Mouse (Mus musculus) left cerebral cortex, adult 8-10 months (tissue): Measurements from ENCODE around the gene Wdsub1. TPM values are rescaled to one million over a fixed set of nuclear protein-coding genes. Genes with fewer than 3 reads are reported as not detected.
A peak's percentile ranks its signal among the peaks of the same experiment; 100 is the strongest.

Source experiments
- DNase-seq, 2 experiments: peaks; one replicate each; pipeline ENCODE4 v3.0.0; 2022; ENCODE audit warnings: low spot score in 2 of 2
- total RNA-seq, 4 experiments: library from RNA; stranded (reverse); gene quantifications; 2 replicates each; pipeline ENCODE4 v1.2.4; 2022

Gene Wdsub1
- total RNA-seq, 4 experiments from 2014 or later: 15.4 to 19.4 (median 16.9) TPM

GRCm38 (mm10) chr2:59841944-59842343 is 40.4 kb downstream of the Wdsub1 start:
- no peak for DNase-seq

GRCm38 (mm10) chr2:59841189-59841939 is 41.0 kb downstream of the Wdsub1 start:
- DNase-seq: no peak

- DNase-seq: no peak
These were observed 42.2 kb downstream of the Wdsub1 start for GRCm38 (mm10) chr2:59840191-59840590.

DNA sequence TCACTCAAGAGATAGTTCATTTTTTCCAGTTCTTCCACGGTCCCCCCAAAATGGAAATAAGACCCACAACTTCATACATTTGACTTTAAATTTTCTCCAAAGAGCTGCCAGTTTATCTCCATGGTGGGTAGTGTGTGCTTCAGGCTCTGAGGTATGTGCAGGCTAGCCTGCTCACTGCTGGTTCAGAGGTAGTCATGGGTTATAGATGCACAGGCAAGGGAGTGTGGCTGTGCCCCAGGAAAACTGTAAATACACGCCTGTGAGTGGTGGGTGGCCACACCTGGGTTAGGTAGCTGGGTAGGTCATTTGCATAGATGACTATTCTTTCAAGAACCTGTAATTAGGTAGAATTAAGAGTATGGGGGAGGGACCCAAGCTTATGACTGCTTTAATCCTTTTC is 42.6 kb downstream of the Wdsub1 start:
- DNase-seq: no peak

GRCm38 (mm10) chr2:59838825-59839224 is 43.6 kb downstream of the Wdsub1 start:
- DNase-seq: no peak

DNA sequence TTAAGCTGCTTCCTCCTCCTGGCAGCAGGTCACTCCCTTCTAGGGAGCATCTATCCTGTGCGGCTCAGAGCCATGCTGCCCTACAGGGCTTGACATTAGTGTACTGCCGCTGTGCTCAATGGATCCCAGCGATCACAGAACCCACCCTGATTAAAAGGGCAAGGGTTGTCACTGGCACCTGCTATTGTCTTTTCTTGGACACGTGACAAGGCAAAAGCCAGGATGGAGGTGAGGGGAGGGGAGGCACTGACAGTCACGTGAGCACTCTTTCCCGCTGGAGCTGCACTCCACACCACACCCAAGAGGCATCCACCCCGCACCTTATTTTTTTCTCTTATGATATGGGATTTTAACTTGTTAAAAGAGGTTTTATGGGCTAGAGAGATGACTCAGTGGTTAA is 50.6 kb downstream of the Wdsub1 start:
- no peak for DNase-seq

DNA sequence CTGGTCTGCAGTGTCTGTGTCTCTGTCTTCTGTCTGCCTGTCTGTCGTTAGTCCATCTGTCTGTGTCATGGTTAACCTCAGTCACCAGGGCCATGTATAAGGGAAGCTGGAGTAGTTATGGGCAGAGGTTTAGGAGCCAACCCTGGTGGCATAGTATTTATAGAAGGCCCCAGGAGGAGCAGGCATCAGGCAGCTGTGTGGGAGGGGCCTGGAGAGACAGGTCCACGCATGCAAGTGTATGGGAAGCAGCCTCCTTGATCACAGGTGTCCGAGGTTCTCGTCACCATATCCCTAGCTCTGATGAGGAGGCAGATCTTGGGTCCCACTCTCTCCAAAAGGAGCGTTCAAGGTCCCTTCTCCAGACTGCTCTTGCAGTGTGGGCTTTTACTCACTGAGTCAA is 51.5 kb downstream of the Wdsub1 start:
- no peak for DNase-seq

- no peak for DNase-seq
These were observed 52.2 kb downstream of the Wdsub1 start for GRCm38 (mm10) chr2:59830151-59830550.

GRCm38 (mm10) chr2:59829718-59830117 is 52.7 kb downstream of the Wdsub1 start:
- DNase-seq: no peak

DNA sequence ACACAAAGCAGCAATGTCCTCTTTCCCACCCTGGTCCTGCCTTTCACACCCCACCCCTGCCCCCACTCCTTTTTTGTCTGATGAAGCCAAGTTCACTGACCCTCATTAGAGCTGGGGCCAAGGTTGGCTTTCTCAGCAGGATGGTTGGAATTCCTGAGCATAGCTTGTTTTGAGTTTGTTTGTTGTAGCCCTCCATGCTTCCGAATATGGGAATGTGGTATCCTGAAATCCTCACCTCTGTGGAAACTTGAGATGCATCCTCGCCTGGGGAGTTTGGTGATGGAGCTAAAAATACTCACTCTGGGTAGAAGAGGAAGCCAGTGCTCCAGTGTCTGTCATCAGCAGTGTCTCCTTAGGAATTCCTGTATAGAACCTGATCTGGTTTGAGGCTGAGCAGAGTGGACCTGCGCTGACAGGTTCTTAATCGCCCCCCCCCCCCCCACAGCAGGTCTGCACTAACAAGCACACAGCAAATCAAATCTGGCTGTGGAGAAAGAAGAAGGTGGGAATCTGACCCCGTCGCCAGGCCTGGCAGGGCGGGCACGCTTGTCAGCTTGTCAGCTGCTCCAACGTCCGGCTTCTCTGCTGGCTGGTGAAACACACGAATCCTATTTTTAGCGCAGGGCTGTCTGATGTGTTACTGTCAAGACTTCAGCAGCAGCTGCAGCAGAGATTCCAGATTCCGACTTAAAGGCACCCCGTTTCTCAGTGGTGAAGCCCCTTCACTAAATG is 53.4 kb downstream of the Wdsub1 start:
- peak in 1 of 2 experiments; percentile 33 for DNase-seq

GRCm38 (mm10) chr2:59828103-59828655 is 54.2 kb downstream of the Wdsub1 start:
- DNase-seq: no peak

DNA sequence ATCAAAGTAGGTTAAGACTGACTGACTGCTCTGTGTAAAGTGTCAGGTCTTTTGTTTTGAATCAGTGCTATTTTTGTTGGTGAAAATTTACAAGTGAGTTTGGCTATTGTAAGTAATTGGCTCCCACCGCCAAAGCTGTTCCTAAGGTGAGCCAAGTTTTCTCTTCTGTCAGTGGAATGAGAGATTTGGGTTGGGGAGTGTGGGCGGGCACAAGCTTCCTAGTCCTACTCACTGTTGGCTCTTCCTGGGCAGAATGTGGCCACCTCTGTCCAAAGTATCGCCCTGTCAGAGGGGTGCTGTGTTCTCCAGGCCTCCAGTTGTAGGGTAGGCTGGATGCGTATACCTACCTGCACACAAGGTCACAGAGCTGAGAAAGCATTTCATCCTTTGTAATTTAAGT is 57.0 kb downstream of the Wdsub1 start:
- no peak for DNase-seq

DNA sequence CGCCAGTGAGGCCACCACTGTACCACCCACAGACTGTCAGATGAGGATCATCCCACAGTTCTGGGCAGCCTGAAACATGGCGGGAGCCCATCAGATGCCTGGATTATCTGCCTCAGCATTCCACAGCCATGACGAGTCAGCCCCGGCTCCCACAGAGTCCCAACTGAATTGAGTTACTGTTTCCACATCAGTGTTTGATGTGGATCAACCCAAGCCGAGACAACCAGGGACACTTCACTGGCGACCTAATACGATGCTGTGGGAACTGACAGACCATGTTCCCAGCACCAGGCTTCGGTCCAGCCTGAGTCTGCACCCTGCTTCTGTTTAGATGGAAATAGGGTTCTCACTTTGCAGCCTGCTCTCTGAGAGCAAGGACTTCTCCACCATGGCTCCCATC is 58.1 kb downstream of the Wdsub1 start:
- no peak for DNase-seq

DNA sequence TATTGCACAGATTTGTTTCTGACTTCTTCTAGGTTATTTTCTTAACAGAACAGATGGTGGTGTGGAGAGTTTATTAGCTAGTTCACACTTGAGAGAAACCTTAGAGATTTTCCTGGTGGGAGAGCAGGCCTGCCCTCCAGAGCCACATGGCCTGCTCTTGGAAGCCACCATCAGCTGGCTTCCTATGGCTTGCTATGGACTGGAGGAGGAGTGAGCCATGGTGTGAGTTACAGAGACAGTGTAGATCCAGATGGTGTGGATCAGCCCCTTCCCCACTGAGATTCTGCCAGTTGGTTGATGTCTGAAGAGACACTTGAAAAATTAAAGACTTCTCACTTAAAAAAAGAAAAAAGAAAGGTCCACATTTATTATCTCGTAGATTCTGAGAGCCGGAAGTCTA is 61.3 kb downstream of the Wdsub1 start:
- DNase-seq: no peak

DNA sequence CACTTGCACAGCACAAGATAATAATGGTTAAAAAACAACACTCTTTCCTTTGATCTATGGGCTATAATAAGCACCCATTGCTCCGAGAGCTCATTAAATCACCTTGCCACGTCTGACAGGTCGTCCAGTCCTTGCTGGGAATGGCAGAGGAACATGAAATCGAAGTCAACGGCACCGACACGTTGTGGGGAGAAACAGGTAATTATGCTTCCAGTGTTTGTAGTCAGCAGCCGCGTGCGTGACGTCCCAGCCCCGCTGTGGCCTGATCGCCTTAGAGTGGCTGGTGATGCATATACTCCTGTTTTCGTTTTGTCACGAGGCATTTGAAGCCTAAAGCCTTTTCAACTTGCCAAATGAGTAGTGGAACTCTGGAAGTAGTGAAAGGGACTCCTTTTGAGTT is 62.3 kb downstream of the Wdsub1 start:
- no peak for DNase-seq

DNA sequence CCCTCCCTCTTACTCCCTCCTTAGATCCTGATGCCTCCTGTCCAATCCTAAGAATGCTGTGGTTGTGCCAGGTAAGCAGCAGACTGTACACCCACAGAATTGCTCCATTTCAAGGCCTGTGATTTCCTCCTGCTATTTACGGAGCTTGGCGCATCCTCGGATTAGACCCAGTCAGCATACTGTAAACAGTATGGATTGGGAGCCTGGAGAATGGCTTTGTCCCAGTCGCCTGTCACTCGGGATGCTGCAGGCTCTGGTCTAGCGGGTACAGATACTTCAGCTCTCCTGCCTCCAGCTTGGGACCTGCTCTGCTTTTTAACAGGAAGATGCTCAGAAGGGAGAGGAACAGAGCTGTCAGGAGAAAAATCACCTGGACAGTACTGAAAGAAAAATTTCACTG is 63.0 kb downstream of the Wdsub1 start:
- no peak for DNase-seq

GRCm38 (mm10) chr2:59818663-59819062 is 63.7 kb downstream of the Wdsub1 start:
- DNase-seq: no peak

DNA sequence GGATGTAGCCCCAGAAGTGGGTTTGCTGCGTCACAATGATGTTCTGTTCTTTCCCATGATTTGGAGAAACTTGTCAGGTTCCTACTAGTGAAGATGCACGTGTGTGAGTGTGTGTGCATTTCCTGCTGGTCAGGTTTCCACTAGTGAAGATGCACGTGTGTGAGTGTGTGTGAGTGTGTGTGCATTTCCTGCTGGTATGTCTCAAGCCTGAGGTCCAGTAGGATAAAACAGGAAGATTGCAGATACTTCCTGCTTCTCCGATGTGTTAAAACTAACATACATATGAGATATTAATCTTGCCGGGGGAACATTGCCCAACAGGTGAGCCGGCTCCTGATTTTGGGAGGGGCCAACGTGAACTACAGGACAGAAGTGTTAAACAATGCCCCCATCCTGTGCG is 67.4 kb downstream of the Wdsub1 start:
- DNase-seq: no peak

DNA sequence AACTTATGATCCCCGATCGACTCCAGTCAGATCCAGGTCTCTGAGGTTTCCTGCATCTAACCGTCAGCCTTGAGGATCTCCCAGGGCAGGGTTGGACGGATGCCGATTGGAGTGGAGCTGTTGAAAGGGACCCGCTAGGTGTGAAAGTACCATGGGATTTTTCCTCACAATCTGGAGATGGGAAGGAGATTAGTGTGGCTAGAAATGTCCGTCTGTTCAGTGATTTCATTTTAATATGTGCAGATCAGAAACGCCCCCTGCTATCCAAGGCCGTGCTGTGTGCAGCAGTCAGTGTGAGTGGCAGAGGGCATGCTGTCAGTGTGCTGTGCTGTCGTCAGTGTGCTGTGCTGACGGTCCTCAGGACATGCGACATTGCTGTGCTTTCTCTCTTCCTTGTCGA is 68.9 kb downstream of the Wdsub1 start:
- DNase-seq: no peak

DNA sequence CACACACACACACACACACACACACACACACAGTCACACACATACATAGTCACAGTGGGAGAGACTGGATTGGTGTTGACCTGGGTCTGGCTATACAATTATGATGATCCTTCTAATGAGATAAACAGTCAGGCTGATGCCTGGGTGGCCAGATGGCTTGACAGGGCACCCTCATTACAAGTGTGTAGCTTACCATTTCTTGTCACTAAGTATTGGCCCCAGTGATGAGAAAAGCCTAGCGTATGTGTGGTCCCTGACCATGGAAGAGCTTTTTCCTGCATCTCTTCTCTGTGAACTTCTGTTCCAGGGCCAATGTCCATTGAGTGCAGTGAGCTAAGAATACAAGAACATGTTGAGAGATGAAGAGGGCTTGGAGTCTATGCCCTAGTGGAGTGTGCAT is 69.8 kb downstream of the Wdsub1 start:
- no peak for DNase-seq

- no peak for DNase-seq
These were observed 71.1 kb downstream of the Wdsub1 start for GRCm38 (mm10) chr2:59811247-59811646.

- DNase-seq: no peak
These were observed 72.4 kb downstream of the Wdsub1 start for GRCm38 (mm10) chr2:59810039-59810438.

- no peak for DNase-seq
These were observed 73.8 kb downstream of the Wdsub1 start for GRCm38 (mm10) chr2:59808608-59809007.
